Mouse (Mus musculus) midbrain, embryonic 12.5 days (tissue): Measurements from ENCODE around the gene Psmb8. TPM values are rescaled to one million over a fixed set of nuclear protein-coding genes. Genes with fewer than 3 reads are reported as not detected.

Experiments used
- ATAC-seq: fragments of 200-750 bp; cut with Nextera tagmentation; 2 replicates; pipeline ENCODE4 v1.8.0; 2017; ENCODE audit warnings: low read depth, moderate TSS enrichment, moderate library complexity; ENCODE audit not compliant: low FRiP score
- H3K27ac ChIP-seq: fragments of 300-500 bp; sonication (generic); replicated peaks from 2 replicates; pipeline ENCODE4 v1.5.1; 2016; ENCODE audit warnings: mild to moderate bottlenecking
- H3K27me3 ChIP-seq: fragments of 300-500 bp; sonication (generic); 2 replicates; pipeline ENCODE4 v1.6.1; 2016; ENCODE audit warnings: mild to moderate bottlenecking
- H3K36me3 ChIP-seq: fragments of 300-500 bp; sonication (generic); 2 replicates; pipeline ENCODE4 v1.6.1; 2016
- H3K4me1 ChIP-seq: fragments of 300-500 bp; sonication (generic); 2 replicates; pipeline ENCODE4 v1.6.1; 2016
- H3K4me2 ChIP-seq: fragments of 300-500 bp; sonication (generic); replicated peaks from 2 replicates; pipeline ENCODE4 v1.6.1; 2016; ENCODE audit warnings: mild to moderate bottlenecking, moderate library complexity
- H3K4me3 ChIP-seq: fragments of 300-500 bp; sonication (generic); 2 replicates; pipeline ENCODE4 v1.5.1; 2016; ENCODE audit warnings: mild to moderate bottlenecking
- H3K9ac ChIP-seq: fragments of 300-500 bp; sonication (generic); replicated peaks from 2 replicates; pipeline ENCODE4 v1.6.1; 2016; ENCODE audit warnings: mild to moderate bottlenecking, moderate library complexity
- H3K9me3 ChIP-seq: fragments of 300-500 bp; sonication (generic); 2 replicates; pipeline ENCODE4 v1.6.1; 2016; ENCODE audit warnings: mild to moderate bottlenecking
- WGBS: fragments of 180-500 bp; shearing (Covaris S2); methylation state at CpG from one replicate; pipeline ENCODE4 v1.1.7; 2016; 5-methylcytosine and 5-hydroxymethylcytosine counted together
- polyA plus RNA-seq: library from polyadenylated mRNA; unstranded; fragments of >200 nt; fragmentation: Nextera tagmentation; extraction: Ambion mirVana; gene quantifications from 2 replicates; pipeline ENCODE4 v1.2.1, GENCODE M21; 2016

Psmb8 gene
- polyA plus RNA-seq, 1 experiment from 2014 or later: 2.1 TPM

- peaks cover 20% of the 10 kb centered on the region for H3K27me3 ChIP-seq
- H3K36me3 ChIP-seq: no peaks in the 10 kb centered on the region
- H3K4me2 ChIP-seq: no peak overlapping the region
- no peak for ATAC-seq
- H3K9ac ChIP-seq: no peak overlapping the region
- WGBS: 76% methylated on average over 6 of the region's 6 CpGs
- no peaks in the 10 kb centered on the region for H3K4me1 ChIP-seq
- H3K4me3 ChIP-seq: no peak overlapping the region
- H3K9me3 ChIP-seq: 0 out of 2 replicates have a peak, but pooled peaks cover 7% of the 10 kb centered on the region
- H3K27ac ChIP-seq: no peak overlapping the region
Observed at GRCm38 (mm10) chr17:34179019-34179418, 18.5 kb upstream of the Psmb8 start.

GRCm38 (mm10) chr17:34179913-34180859 lies 17.3 kb upstream of the Psmb8 start:
- no peak overlapping the region for H3K27ac ChIP-seq
- H3K9ac ChIP-seq: no peak overlapping the region
- 0 out of 2 replicates have a peak, but pooled peaks cover 7% of the 10 kb centered on the region for H3K9me3 ChIP-seq
- 77% methylated on average over 13 of the region's 13 CpGs for WGBS
- no peaks in the 10 kb centered on the region for H3K36me3 ChIP-seq
- H3K4me2 ChIP-seq: no peak overlapping the region
- no peak for ATAC-seq
- H3K27me3 ChIP-seq: peaks cover 21% of the 10 kb centered on the region
- no peaks in the 10 kb centered on the region for H3K4me1 ChIP-seq
- H3K4me3 ChIP-seq: no peak overlapping the region

- H3K4me3 ChIP-seq: no peak overlapping the region
- H3K9me3 ChIP-seq: no peaks in the 10 kb centered on the region
- no peaks in the 10 kb centered on the region for H3K36me3 ChIP-seq
- H3K4me2 ChIP-seq: no peak overlapping the region
- H3K9ac ChIP-seq: no peak overlapping the region
- peaks cover 16% of the 10 kb centered on the region for H3K4me1 ChIP-seq
- H3K27ac ChIP-seq: no peak overlapping the region
- peaks cover 55% of the 10 kb centered on the region for H3K27me3 ChIP-seq
- no peak for ATAC-seq
- 82% methylated on average over 15 of the region's 15 CpGs for WGBS
Observed at GRCm38 (mm10) chr17:34183564-34184219, 13.8 kb upstream of the Psmb8 start.

GRCm38 (mm10) chr17:34185526-34185925 lies 12.0 kb upstream of the Psmb8 start:
- ATAC-seq: no peak
- no peaks in the 10 kb centered on the region for H3K36me3 ChIP-seq
- no peak overlapping the region for H3K27ac ChIP-seq
- H3K27me3 ChIP-seq: peaks cover 69% of the 10 kb centered on the region
- H3K4me2 ChIP-seq: no peak overlapping the region
- WGBS: 89% methylated on average over 9 of the region's 9 CpGs
- no peak overlapping the region for H3K4me3 ChIP-seq
- no peaks in the 10 kb centered on the region for H3K9me3 ChIP-seq
- no peak overlapping the region for H3K9ac ChIP-seq
- H3K4me1 ChIP-seq: peaks cover 16% of the 10 kb centered on the region

- H3K27me3 ChIP-seq: peaks cover 82% of the 10 kb centered on the region
- peaks cover 16% of the 10 kb centered on the region for H3K4me1 ChIP-seq
- H3K27ac ChIP-seq: no peak overlapping the region
- peak overlapping the region; percentile 69 for H3K4me2 ChIP-seq
- 3% methylated on average over 14 of the region's 14 CpGs for WGBS
- no peak for ATAC-seq
- peak overlapping the region; percentile 39 for H3K4me3 ChIP-seq
- H3K9me3 ChIP-seq: no peaks in the 10 kb centered on the region
- 0 out of 2 replicates have a peak overlapping the region, but pooled peaks have one; percentile 25 for H3K9ac ChIP-seq
- no peaks in the 10 kb centered on the region for H3K36me3 ChIP-seq
Observed at GRCm38 (mm10) chr17:34186885-34187260, 10.6 kb upstream of the Psmb8 start.

- no peaks in the 10 kb centered on the region for H3K36me3 ChIP-seq
- peak within 1 kb of the TSS; percentile 69 for H3K4me2 ChIP-seq
- peak within 1 kb of the TSS; percentile 25; the same call in 1 of the 2 replicates for H3K9ac ChIP-seq
- H3K27me3 ChIP-seq: peaks cover 88% of the 10 kb centered on the region
- H3K4me3 ChIP-seq: peak within 1 kb of the TSS; percentile 39
- H3K9me3 ChIP-seq: no peaks in the 10 kb centered on the region
- no peak within 1 kb of the TSS for H3K27ac ChIP-seq
- under 1% methylated on average over 46 of the region's 46 CpGs for WGBS
- peak; percentile 90 for ATAC-seq
- peaks cover 16% of the 10 kb centered on the region for H3K4me1 ChIP-seq
Observed at GRCm38 (mm10) chr17:34187261-34187916, 10.1 kb upstream of the Psmb8 start, which contains the start of the genes Tap1 and Psmb9. Gene Tap1, plus strand, starts transcription at chr17:34187553. Gene Psmb9, minus strand, starts transcription at chr17:34187764.

- Histone ChIP-seq H3K36me3 (no peaks in the 10 kb centered on the region), H3K4me3 (peak overlapping the region; percentile 39), H3K27me3 (peaks cover 94% of the 10 kb centered on the region), H3K27ac (no peak overlapping the region), H3K4me1 (peaks cover 16% of the 10 kb centered on the region), H3K4me2 (peak overlapping the region; percentile 69), H3K9ac (peak overlapping the region; percentile 20; the same call in 1 of the 2 replicates), H3K9me3 (no peaks in the 10 kb centered on the region)
- no peak for ATAC-seq
- WGBS: 4% methylated on average over 20 of the region's 20 CpGs
Observed at GRCm38 (mm10) chr17:34188010-34188409, 9.5 kb upstream of the Psmb8 start.

GRCm38 (mm10) chr17:34188986-34189385 lies 8.5 kb upstream of the Psmb8 start:
- peaks cover 96% of the 10 kb centered on the region for H3K27me3 ChIP-seq
- WGBS: 69% methylated on average over 6 of the region's 6 CpGs
- no peak for ATAC-seq

GRCm38 (mm10) chr17:34192852-34193251 lies 4.7 kb upstream of the Psmb8 start:
- H3K27me3 ChIP-seq: peaks cover 97% of the 10 kb centered on the region
- H3K4me2 ChIP-seq: no peak overlapping the region
- H3K4me1 ChIP-seq: peaks cover 15% of the 10 kb centered on the region
- no peaks in the 10 kb centered on the region for H3K36me3 ChIP-seq
- no peaks in the 10 kb centered on the region for H3K9me3 ChIP-seq
- no peak overlapping the region for H3K4me3 ChIP-seq
- ATAC-seq: no peak
- WGBS: 23% methylated on average over 16 of the region's 16 CpGs
- no peak overlapping the region for H3K9ac ChIP-seq
- no peak overlapping the region for H3K27ac ChIP-seq

More at GRCm38 (mm10) chr17:34188986-34189385, 8.5 kb upstream of the Psmb8 start:
- Histone ChIP-seq H3K36me3 (no peaks in the 10 kb centered on the region), H3K4me1 (peaks cover 16% of the 10 kb centered on the region), H3K4me2 (no peak overlapping the region), H3K9ac (no peak overlapping the region), H3K9me3 (no peaks in the 10 kb centered on the region), H3K27ac (no peak overlapping the region), H3K4me3 (no peak overlapping the region)

GRCm38 (mm10) chr17:34193468-34193867 lies 4.1 kb upstream of the Psmb8 start:
- no peak overlapping the region for H3K27ac ChIP-seq
- no peak for ATAC-seq

GRCm38 (mm10) chr17:34194723-34195122 lies 2.8 kb upstream of the Psmb8 start:
- H3K9ac ChIP-seq: no peak overlapping the region
- ATAC-seq: no peak
- H3K4me1 ChIP-seq: peaks cover 15% of the 10 kb centered on the region
- H3K4me2 ChIP-seq: no peak overlapping the region
- 78% methylated on average over 4 of the region's 4 CpGs for WGBS
- no peaks in the 10 kb centered on the region for H3K36me3 ChIP-seq
- H3K9me3 ChIP-seq: no peaks in the 10 kb centered on the region
- H3K27ac ChIP-seq: no peak overlapping the region
- H3K27me3 ChIP-seq: peaks cover 97% of the 10 kb centered on the region
- no peak overlapping the region for H3K4me3 ChIP-seq

More at GRCm38 (mm10) chr17:34193468-34193867, 4.1 kb upstream of the Psmb8 start:
- H3K36me3 ChIP-seq: no peaks in the 10 kb centered on the region
- no peak overlapping the region for H3K9ac ChIP-seq
- H3K4me1 ChIP-seq: peaks cover 15% of the 10 kb centered on the region
- 60% methylated on average over 8 of the region's 8 CpGs for WGBS
- H3K4me2 ChIP-seq: no peak overlapping the region
- H3K4me3 ChIP-seq: no peak overlapping the region
- peaks cover 97% of the 10 kb centered on the region for H3K27me3 ChIP-seq
- no peaks in the 10 kb centered on the region for H3K9me3 ChIP-seq
